Mouse (Mus musculus): ENCODE measurements at regions not wholly inside any gene's neighbourhood (a gene's known extent, or its start where the extent isn't known, plus 50 kb on each side); places are given as distances from the start of the nearest gene placed in this dataset.

- H3K9me3 ChIP-seq (ENCODE audit: control insufficient read depth, low read length): no peaks in the 10 kb centered on the region
- H3K4me2 ChIP-seq (replicated peaks; ENCODE audit: low read depth, low read length, severe bottlenecking): no peak overlapping the region
- TF ChIP-seq POLR2A (IDR thresholded peaks at IDR 0.05; ENCODE audit: borderline replicate concordance, extremely low read depth, insufficient read depth, insufficient read length): no peak
- H3K27ac ChIP-seq (replicated peaks; ENCODE audit: low read depth, low read length): no peak overlapping the region
- 71% methylated on average over 2 of the region's 2 CpGs for WGBS
- H3K4me3 ChIP-seq (replicated peaks; ENCODE audit: low read length): no peak overlapping the region
- no peak overlapping the region for H3K9ac ChIP-seq (ENCODE audit: low read depth, low read length, severe bottlenecking)
- ATAC-seq (ENCODE audit: low FRiP score, low read depth) (no peak), DNase-seq (ENCODE audit: low spot score) (no peak)
- H3K27me3 ChIP-seq (ENCODE audit: control insufficient read depth, insufficient read depth, low read length): no peaks in the 10 kb centered on the region
- no peaks in the 10 kb centered on the region for H3K36me3 ChIP-seq (ENCODE audit: control insufficient read depth, insufficient read depth, low read length)
- no peaks in the 10 kb centered on the region for H3K4me1 ChIP-seq (ENCODE audit: control insufficient read depth, insufficient read depth, low read length)
Measured at GRCm38 (mm10) chr13:118245546-118245945, 140.9 kb upstream of the B430218F22Rik start.

GRCm38 (mm10) chr13:118259606-118260005 is 126.8 kb upstream of the B430218F22Rik start:
- no peak for TF ChIP-seq POLR2A (IDR thresholded peaks at IDR 0.05; ENCODE audit: borderline replicate concordance, extremely low read depth, insufficient read depth, insufficient read length)
- H3K4me2 ChIP-seq (replicated peaks; ENCODE audit: low read depth, low read length, severe bottlenecking): no peak overlapping the region
- no peaks in the 10 kb centered on the region for H3K9me3 ChIP-seq (ENCODE audit: control insufficient read depth, low read length)
- WGBS: 71% methylated on average over 4 of the region's 4 CpGs
- H3K4me3 ChIP-seq (replicated peaks; ENCODE audit: low read length): no peak overlapping the region
- no peaks in the 10 kb centered on the region for H3K4me1 ChIP-seq (ENCODE audit: control insufficient read depth, insufficient read depth, low read length)
- ATAC-seq (ENCODE audit: low FRiP score, low read depth) (no peak), DNase-seq (ENCODE audit: low spot score) (no peak)
- H3K27ac ChIP-seq (replicated peaks; ENCODE audit: low read depth, low read length): no peak overlapping the region
- H3K9ac ChIP-seq (ENCODE audit: low read depth, low read length, severe bottlenecking): no peak overlapping the region
- no peaks in the 10 kb centered on the region for H3K36me3 ChIP-seq (ENCODE audit: control insufficient read depth, insufficient read depth, low read length)
- H3K27me3 ChIP-seq (ENCODE audit: control insufficient read depth, insufficient read depth, low read length): no peaks in the 10 kb centered on the region

GRCm38 (mm10) chr13:118262971-118263370 is 123.5 kb upstream of the B430218F22Rik start:
- Histone ChIP-seq H3K9me3 (ENCODE audit: control insufficient read depth, low read length) (no peaks in the 10 kb centered on the region), H3K27ac (replicated peaks; ENCODE audit: low read depth, low read length) (no peak overlapping the region), H3K4me2 (replicated peaks; ENCODE audit: low read depth, low read length, severe bottlenecking) (no peak overlapping the region), H3K4me1 (ENCODE audit: control insufficient read depth, insufficient read depth, low read length) (no peaks in the 10 kb centered on the region), H3K27me3 (ENCODE audit: control insufficient read depth, insufficient read depth, low read length) (no peaks in the 10 kb centered on the region), H3K36me3 (ENCODE audit: control insufficient read depth, insufficient read depth, low read length) (no peaks in the 10 kb centered on the region), H3K4me3 (replicated peaks; ENCODE audit: low read length) (no peak overlapping the region), H3K9ac (ENCODE audit: low read depth, low read length, severe bottlenecking) (no peak overlapping the region)
- no peak for TF ChIP-seq POLR2A (IDR thresholded peaks at IDR 0.05; ENCODE audit: borderline replicate concordance, extremely low read depth, insufficient read depth, insufficient read length)
- DNase-seq (ENCODE audit: low spot score): no peak
- 67% methylated on average over 4 of the region's 4 CpGs for WGBS
- no peak for ATAC-seq (ENCODE audit: low FRiP score, low read depth)

DNA sequence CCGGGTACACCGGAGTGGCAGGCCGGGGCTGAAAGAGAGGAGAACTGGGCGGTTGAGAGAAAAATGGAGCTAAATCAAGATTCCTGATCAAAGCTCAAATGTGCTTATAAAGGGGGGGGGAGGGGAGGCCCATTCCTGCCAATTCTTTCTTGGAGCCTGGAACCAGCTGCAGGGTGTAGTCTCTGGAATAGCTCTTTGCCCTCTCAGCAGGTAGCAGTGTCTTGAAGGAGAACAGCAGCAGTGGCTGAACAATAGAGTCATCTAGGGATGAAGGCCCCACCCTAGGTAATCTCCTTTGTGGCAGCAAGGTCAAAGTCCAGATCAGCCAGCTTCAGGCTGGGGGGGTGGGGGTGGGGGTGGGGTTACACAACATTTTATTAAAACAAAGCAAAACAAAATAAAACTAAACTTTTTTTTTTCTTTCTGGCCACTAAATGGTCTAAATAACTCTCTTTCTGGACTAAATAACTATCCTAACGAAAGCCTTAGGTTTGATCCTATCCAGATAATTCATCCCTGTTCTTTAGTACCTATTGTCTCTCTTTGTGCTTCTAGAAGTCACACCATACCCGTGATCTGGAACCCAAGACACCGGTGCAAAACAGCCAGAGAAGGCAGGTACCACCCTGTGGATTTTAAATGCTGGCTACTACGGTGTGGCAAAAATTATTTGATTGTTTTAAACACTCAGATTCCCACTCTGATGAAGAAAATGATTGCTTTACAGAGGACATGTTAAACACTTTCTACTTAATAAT is 120.5 kb upstream of the B430218F22Rik start:
- TF ChIP-seq POLR2A (IDR thresholded peaks at IDR 0.05; ENCODE audit: borderline replicate concordance, extremely low read depth, insufficient read depth, insufficient read length): no peak
- ATAC-seq (ENCODE audit: low FRiP score, low read depth): no peak
- no peaks in the 10 kb centered on the region for H3K4me1 ChIP-seq (ENCODE audit: control insufficient read depth, insufficient read depth, low read length)
- no peak overlapping the region for H3K4me2 ChIP-seq (replicated peaks; ENCODE audit: low read depth, low read length, severe bottlenecking)
- H3K9ac ChIP-seq (ENCODE audit: low read depth, low read length, severe bottlenecking): no peak overlapping the region
- WGBS: 82% methylated on average over 8 of the region's 8 CpGs
- H3K27me3 ChIP-seq (ENCODE audit: control insufficient read depth, insufficient read depth, low read length): no peaks in the 10 kb centered on the region
- H3K4me3 ChIP-seq (replicated peaks; ENCODE audit: low read length): no peak overlapping the region
- H3K36me3 ChIP-seq (ENCODE audit: control insufficient read depth, insufficient read depth, low read length): no peaks in the 10 kb centered on the region
- H3K27ac ChIP-seq (replicated peaks; ENCODE audit: low read depth, low read length): no peak overlapping the region
- no peak for DNase-seq (ENCODE audit: low spot score)
- no peaks in the 10 kb centered on the region for H3K9me3 ChIP-seq (ENCODE audit: control insufficient read depth, low read length)

DNA sequence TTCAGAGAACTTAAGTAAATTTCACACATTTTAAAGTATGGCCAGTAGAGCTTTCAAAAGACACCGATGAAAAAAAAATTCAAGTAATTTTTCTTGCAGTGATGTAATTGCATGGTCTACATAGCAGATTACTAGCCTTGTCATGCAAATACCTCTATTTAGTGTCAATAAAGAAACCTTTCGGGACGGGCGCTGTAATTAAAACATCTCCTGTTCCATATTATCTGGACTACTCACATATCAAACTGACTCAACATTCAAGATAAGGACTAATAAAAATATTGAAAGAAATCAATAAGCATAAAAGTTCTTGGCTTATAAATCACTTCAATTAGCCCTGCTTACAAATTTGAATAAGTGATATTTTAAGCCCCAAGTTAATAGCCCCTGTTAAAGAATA is 113.5 kb upstream of the B430218F22Rik start:
- no peaks in the 10 kb centered on the region for H3K27me3 ChIP-seq (ENCODE audit: control insufficient read depth, insufficient read depth, low read length)
- no peak overlapping the region for H3K27ac ChIP-seq (replicated peaks; ENCODE audit: low read depth, low read length)
- ATAC-seq (ENCODE audit: low FRiP score, low read depth): no peak
- H3K9ac ChIP-seq (ENCODE audit: low read depth, low read length, severe bottlenecking): no peak overlapping the region
- DNase-seq (ENCODE audit: low spot score): no peak
- no peak overlapping the region for H3K4me3 ChIP-seq (replicated peaks; ENCODE audit: low read length)
- TF ChIP-seq POLR2A (IDR thresholded peaks at IDR 0.05; ENCODE audit: borderline replicate concordance, extremely low read depth, insufficient read depth, insufficient read length): no peak
- H3K36me3 ChIP-seq (ENCODE audit: control insufficient read depth, insufficient read depth, low read length): no peaks in the 10 kb centered on the region
- no peaks in the 10 kb centered on the region for H3K9me3 ChIP-seq (ENCODE audit: control insufficient read depth, low read length)
- no peak overlapping the region for H3K4me2 ChIP-seq (replicated peaks; ENCODE audit: low read depth, low read length, severe bottlenecking)
- WGBS: 81% methylated on average over 4 of the region's 4 CpGs
- no peaks in the 10 kb centered on the region for H3K4me1 ChIP-seq (ENCODE audit: control insufficient read depth, insufficient read depth, low read length)

Data from limb, embryonic 14.5 days (tissue).